Mouse (Mus musculus) liver, embryonic 16.5 days (tissue): ENCODE data around the gene A930004D18Rik. TPM values are rescaled to one million over a fixed set of nuclear protein-coding genes. Genes with fewer than 3 reads are reported as not detected.

ENCODE experiments used
- ATAC-seq: fragments of 200-750 bp; cut with Nextera tagmentation; 2 replicates; pipeline ENCODE4 v1.8.0; 2017; ENCODE audit warnings: low read depth, mild to moderate bottlenecking, moderate number of reproducible peaks, moderate library complexity
- H3K27ac ChIP-seq: fragments of 300-500 bp; sonication (generic); 2 replicates; pipeline ENCODE4 v1.5.1; 2014; ENCODE audit warnings: mild to moderate bottlenecking, low read length
- H3K27me3 ChIP-seq: fragments of 300-500 bp; sonication (generic); 2 replicates; pipeline ENCODE4 v1.6.1; 2014; ENCODE audit warnings: low read depth, low read length, mixed read lengths; ENCODE audit not compliant: control insufficient read depth, insufficient read depth
- H3K36me3 ChIP-seq: fragments of 300-500 bp; sonication (generic); 2 replicates; pipeline ENCODE4 v1.6.1; 2014; ENCODE audit warnings: mild to moderate bottlenecking; ENCODE audit not compliant: control insufficient read depth, insufficient read depth
- H3K4me1 ChIP-seq: fragments of 300-500 bp; sonication (generic); 2 replicates; pipeline ENCODE4 v1.6.1; 2014; ENCODE audit warnings: low read depth, low read length, mixed read lengths; ENCODE audit not compliant: control insufficient read depth
- H3K4me2 ChIP-seq: fragments of 300-500 bp; sonication (generic); 2 replicates; pipeline ENCODE4 v1.6.1; 2014; ENCODE audit warnings: low read depth, low read length, mixed read lengths
- H3K4me3 ChIP-seq: fragments of 300-500 bp; sonication (generic); 2 replicates; pipeline ENCODE4 v1.5.1; 2014; ENCODE audit warnings: low read depth, mild to moderate bottlenecking, low read length
- H3K9ac ChIP-seq: fragments of 300-500 bp; sonication (generic); 2 replicates; pipeline ENCODE4 v1.6.1; 2014; ENCODE audit warnings: low read depth, low read length
- H3K9me3 ChIP-seq: fragments of 300-500 bp; sonication (generic); replicated peaks from 2 replicates; pipeline ENCODE4 v1.6.1; 2016; ENCODE audit warnings: low read length; ENCODE audit not compliant: control insufficient read depth
- whole genome bisulfite sequencing: fragments of 180-500 bp; shearing (Covaris S2); extraction: QIAGEN DNeasy Blood & Tissue Kit; methylation state at CpG from one replicate; pipeline ENCODE4 v1.1.7; 2014; ENCODE audit not compliant: insufficient replicate concordance; 5-methylcytosine and 5-hydroxymethylcytosine counted together
- polyA plus RNA-seq: library from polyadenylated mRNA; unstranded; fragments of >200 nt; fragmentation: Nextera tagmentation; extraction: Ambion mirVana; gene quantifications from 2 replicates; pipeline ENCODE4 v1.2.1, GENCODE M21; 2015

The A930004D18Rik gene
- polyA plus RNA-seq, 1 experiment from 2014 or later, result 1.4 TPM

DNA sequence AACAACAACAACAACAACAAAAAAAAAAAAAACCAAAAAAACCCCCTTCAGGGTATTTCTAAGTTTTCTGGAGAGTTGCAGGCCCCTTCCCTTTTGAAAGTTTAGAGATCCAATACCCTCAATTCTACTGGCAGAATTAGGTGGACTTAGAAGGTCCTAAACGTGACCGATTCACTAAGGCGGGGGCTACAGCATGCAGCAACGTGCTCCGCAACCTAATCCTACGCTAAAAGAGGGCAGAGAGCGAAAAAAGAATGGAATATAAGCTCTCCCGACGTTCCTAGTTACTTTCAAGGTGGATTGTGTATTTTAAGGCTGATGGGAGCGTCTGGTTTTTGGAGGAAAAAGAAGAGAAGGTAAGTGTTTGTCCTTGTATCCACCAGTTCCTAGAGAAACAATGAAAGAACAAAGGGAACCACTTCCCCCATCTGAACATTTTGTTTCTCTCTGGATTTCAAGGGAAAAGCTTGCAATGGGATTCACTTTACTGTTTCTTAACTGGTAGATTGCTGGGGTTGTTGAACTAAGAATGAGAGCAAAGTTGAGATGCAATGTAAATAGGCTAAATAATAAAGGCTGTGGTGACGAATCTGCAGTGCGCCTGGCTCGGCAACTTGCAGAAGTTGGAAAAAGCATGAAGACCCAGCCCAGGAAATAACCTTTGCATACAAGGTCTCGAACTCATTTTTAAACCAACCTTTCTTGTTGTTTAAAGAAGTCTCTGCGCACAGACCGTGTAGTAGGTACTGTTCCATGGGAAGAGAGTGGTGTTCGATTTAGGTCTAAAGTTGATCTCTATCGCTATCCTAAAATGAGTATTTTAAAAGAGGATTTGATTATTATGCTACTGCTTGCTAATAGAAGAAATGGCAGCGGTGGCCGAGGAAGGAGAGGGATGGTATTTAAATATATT is 17.7 kb upstream of the A930004D18Rik start, which contains the start of gene Mllt10:
Gene Mllt10 (plus strand): TSS at position 222 of the 913 bp plus-strand sequence.
- 5% methylated on average over 20 of the region's 20 CpGs for WGBS
- Histone ChIP-seq H3K4me1 (peaks cover 19% of the 10 kb centered on the region), H3K36me3 (no peaks in the 10 kb centered on the region), H3K27ac (peak within 1 kb of the TSS; percentile 99), H3K4me3 (peak within 1 kb of the TSS; percentile 78), H3K27me3 (peaks cover 24% of the 10 kb centered on the region), H3K9me3 (no peaks in the 10 kb centered on the region), H3K4me2 (peak within 1 kb of the TSS; percentile 87), H3K9ac (peak within 1 kb of the TSS; percentile 93)
- ATAC-seq, result no peak

DNA sequence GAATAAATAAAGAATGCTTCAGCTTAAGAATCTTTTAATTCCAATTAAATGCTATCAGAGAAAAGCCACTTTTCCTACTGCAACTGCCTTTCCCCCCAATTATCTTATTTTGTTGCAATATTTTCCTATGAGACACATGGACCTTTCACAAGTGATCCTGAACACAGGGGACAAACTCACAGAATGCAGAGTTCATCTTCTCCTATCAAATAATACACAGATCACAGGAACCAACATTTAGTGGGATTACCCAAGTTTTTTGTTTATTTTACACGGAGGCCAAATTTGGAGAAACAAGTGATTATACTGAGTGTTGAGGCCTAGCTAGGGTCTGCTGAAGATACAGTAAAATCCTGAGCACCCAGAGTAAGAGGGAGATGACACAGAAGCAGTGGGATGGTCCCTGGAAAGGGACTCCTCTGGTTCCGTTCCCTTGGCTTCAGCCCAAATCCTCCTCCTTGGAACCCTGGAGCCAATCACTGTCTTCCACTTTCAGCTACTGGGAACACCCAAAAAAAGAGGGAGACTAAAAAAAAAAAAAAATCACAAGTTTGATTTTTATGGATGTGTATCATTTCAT is 16.5 kb upstream of the A930004D18Rik start:
- Histone ChIP-seq H3K9me3 (no peaks in the 10 kb centered on the region), H3K36me3 (no peaks in the 10 kb centered on the region), H3K27me3 (peaks cover 36% of the 10 kb centered on the region), H3K4me1 (peaks cover 18% of the 10 kb centered on the region), H3K9ac (no peak overlapping the region), H3K4me2 (no peak overlapping the region), H3K27ac (no peak overlapping the region), H3K4me3 (no peak overlapping the region)
- no peak for ATAC-seq
- 54% methylated on average over 2 of the region's 2 CpGs for WGBS

DNA sequence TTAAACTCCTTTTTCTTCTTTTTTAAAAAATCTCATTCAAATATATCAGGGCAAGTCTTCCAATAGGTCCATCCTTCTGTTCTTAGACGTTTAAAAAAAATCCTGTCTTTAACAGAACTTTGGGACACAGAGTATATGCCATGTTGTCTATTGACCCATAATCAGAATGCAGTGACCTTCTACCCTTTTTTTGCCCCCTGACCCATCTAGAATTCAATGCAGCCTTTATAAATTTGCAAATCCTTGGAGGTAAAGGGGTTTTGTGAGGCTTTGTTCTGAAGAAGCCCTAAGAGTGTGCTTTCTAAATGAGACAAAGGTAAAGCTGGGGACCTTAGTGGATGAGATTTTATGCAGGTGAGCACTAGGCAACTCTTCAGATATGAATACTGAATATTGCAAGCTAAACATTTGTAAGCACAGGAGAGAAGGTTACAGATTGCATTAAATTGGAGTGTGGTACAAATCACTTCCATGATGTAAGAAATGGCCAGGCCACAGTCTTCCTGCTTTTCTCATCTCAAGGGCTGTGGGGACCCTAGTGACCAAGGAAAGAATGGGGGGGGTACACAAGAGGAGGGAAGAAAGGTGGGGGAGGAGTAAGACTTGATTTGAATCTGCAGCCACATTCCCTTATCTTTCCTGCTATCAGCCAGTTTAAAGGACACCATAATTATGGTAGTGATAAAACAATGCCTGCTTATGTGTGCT is 15.9 kb upstream of the A930004D18Rik start:
- Histone ChIP-seq H3K9ac (no peak overlapping the region), H3K4me2 (no peak overlapping the region), H3K4me1 (peaks cover 15% of the 10 kb centered on the region), H3K4me3 (no peak overlapping the region), H3K36me3 (no peaks in the 10 kb centered on the region), H3K27me3 (peaks cover 43% of the 10 kb centered on the region), H3K27ac (no peak overlapping the region), H3K9me3 (no peaks in the 10 kb centered on the region)
- WGBS, result 59% methylated on average over 1 of the region's 1 CpGs
- ATAC-seq, result no peak

GRCm38 (mm10) chr2:18052581-18052980 is 15.0 kb upstream of the A930004D18Rik start:
- no peak overlapping the region for H3K9ac ChIP-seq
- no peak overlapping the region for H3K27ac ChIP-seq
- H3K4me1 ChIP-seq, result peaks cover 10% of the 10 kb centered on the region
- WGBS, result 74% methylated on average over 3 of the region's 3 CpGs
- ATAC-seq, result no peak
- no peaks in the 10 kb centered on the region for H3K9me3 ChIP-seq
- H3K4me2 ChIP-seq, result no peak overlapping the region
- H3K27me3 ChIP-seq, result peaks cover 51% of the 10 kb centered on the region
- H3K4me3 ChIP-seq, result no peak overlapping the region
- no peaks in the 10 kb centered on the region for H3K36me3 ChIP-seq

- 82% methylated on average over 3 of the region's 3 CpGs for WGBS
- Histone ChIP-seq H3K27me3 (peaks cover 59% of the 10 kb centered on the region), H3K4me3 (no peak overlapping the region)
Observed at GRCm38 (mm10) chr2:18051831-18052170, 14.3 kb upstream of the A930004D18Rik start.

DNA sequence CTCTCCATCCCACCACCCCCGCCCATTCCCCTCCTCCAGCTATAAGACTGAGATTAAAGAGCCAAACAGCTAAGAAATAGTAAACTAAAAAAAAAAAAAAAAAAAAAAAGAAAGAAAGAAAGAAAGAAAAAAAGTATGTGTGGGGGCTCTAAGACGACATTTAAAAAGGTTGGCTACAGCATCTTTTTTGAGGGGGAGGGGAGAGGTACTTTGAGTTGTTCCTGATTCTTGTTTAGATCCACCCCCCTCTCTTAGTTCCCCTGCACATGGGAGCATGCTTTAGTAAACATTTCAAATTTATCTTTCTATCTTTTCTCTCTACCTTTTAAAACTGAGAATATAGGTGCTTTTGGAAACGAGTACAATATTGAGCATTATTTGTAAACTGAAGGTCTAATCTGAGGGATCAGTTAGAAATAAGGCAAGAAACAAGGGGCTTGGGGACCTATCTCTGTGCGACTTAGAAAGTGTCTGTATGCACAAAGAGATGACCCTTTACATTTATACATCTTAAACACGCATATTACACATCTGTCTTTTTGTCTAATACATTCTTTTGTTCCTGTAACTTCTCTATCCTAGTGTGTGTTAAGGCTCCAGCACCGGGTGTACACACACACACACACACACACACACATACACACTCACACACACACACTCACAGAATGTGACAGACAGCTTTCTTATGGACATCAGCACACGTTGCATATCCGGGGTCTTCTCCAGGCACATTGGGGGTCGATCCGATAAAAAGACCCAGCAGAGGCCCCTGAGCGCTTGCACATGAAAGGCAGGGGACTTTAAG is 13.7 kb upstream of the A930004D18Rik start:
- no peaks in the 10 kb centered on the region for H3K36me3 ChIP-seq

More at GRCm38 (mm10) chr2:18051831-18052170, 14.3 kb upstream of the A930004D18Rik start:
- Histone ChIP-seq H3K9ac (no peak overlapping the region), H3K4me1 (peaks cover 10% of the 10 kb centered on the region), H3K27ac (no peak overlapping the region), H3K4me2 (no peak overlapping the region), H3K9me3 (no peaks in the 10 kb centered on the region), H3K36me3 (no peaks in the 10 kb centered on the region)
- no peak for ATAC-seq

GRCm38 (mm10) chr2:18050541-18050985 is 13.0 kb upstream of the A930004D18Rik start:
- Histone ChIP-seq H3K4me1 (peaks cover 11% of the 10 kb centered on the region), H3K9ac (no peak overlapping the region; the same call in 1 of the 2 replicates), H3K9me3 (no peaks in the 10 kb centered on the region), H3K27me3 (peaks cover 71% of the 10 kb centered on the region), H3K36me3 (no peaks in the 10 kb centered on the region), H3K4me3 (peak overlapping the region; percentile 25), H3K27ac (no peak overlapping the region), H3K4me2 (peak overlapping the region; percentile 22)
- ATAC-seq, result no peak
- WGBS, result 16% methylated on average over 10 of the region's 10 CpGs

More for the DNA sequence above, 13.7 kb upstream of the A930004D18Rik start:
- ATAC-seq, result no peak
- peaks cover 65% of the 10 kb centered on the region for H3K27me3 ChIP-seq
- peak overlapping the region; percentile 25; the same call in 1 of the 2 replicates for H3K4me3 ChIP-seq
- no peaks in the 10 kb centered on the region for H3K9me3 ChIP-seq
- H3K9ac ChIP-seq, result no peak overlapping the region
- peak overlapping the region; percentile 22; the same call in 1 of the 2 replicates for H3K4me2 ChIP-seq
- 42% methylated on average over 11 of the region's 11 CpGs for WGBS
- peaks cover 13% of the 10 kb centered on the region for H3K4me1 ChIP-seq
- no peak overlapping the region for H3K27ac ChIP-seq

DNA sequence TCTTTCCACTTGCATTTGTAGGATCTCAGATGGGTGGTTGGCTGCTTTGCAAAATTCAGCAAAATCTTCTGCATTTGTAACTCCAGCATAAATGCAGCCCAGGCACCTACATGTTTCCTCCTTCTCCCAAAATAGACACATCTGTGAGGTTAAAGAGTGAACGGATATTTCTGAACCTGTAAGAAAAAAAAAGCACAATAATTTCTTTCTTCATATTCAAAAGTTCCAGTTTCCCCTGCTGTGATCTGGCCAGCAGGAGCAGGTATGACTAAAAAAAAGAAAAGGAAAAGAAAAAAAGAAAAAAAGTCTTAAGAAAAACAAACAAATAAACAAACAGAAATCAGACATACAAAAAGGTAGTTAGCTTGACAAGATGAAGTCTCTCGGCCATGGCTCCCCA is 12.5 kb upstream of the A930004D18Rik start:
- H3K4me2 ChIP-seq, result peak overlapping the region; percentile 28
- no peaks in the 10 kb centered on the region for H3K9me3 ChIP-seq
- H3K4me1 ChIP-seq, result peaks cover 5% of the 10 kb centered on the region; the same call in 1 of the 2 replicates
- WGBS, result 11% methylated on average over 2 of the region's 2 CpGs
- no peak overlapping the region for H3K27ac ChIP-seq
- ATAC-seq, result no peak
- peaks cover 75% of the 10 kb centered on the region for H3K27me3 ChIP-seq
- H3K36me3 ChIP-seq, result no peaks in the 10 kb centered on the region
- no peak overlapping the region for H3K9ac ChIP-seq
- H3K4me3 ChIP-seq, result no peak overlapping the region; the same call in 1 of the 2 replicates
